Mouse (Mus musculus) thymus, adult 2 months (tissue): ENCODE measurements around the gene Psmd11.

Source experiments
- CTCF ChIP-seq: fragments of 200-500 bp; IDR thresholded peaks from 2 replicates; pipeline ENCODE4 v1.5.1; 2012; ENCODE audit warnings: mild to moderate bottlenecking, control low read depth, low read length, moderate library complexity, borderline replicate concordance; ENCODE audit not compliant: control insufficient read depth, poor library complexity, insufficient read depth; ENCODE audit errors: extremely low read depth
- POLR2A ChIP-seq: fragments of 200-500 bp; IDR thresholded peaks from 2 replicates; pipeline ENCODE4 v1.6.1; 2012; ENCODE audit warnings: mild to moderate bottlenecking, low read length, control low read depth, moderate library complexity; ENCODE audit not compliant: control insufficient read depth, poor library complexity, insufficient read depth; ENCODE audit errors: extremely low read depth

- TF ChIP-seq CTCF (no peak), POLR2A (no peak)
These were observed 18.5 kb downstream of the Psmd11 start for GRCm38 (mm10) chr11:80446916-80447315.
